Mouse (Mus musculus): ENCODE measurements around the gene Aff2.

Aff2 gene

DNA sequence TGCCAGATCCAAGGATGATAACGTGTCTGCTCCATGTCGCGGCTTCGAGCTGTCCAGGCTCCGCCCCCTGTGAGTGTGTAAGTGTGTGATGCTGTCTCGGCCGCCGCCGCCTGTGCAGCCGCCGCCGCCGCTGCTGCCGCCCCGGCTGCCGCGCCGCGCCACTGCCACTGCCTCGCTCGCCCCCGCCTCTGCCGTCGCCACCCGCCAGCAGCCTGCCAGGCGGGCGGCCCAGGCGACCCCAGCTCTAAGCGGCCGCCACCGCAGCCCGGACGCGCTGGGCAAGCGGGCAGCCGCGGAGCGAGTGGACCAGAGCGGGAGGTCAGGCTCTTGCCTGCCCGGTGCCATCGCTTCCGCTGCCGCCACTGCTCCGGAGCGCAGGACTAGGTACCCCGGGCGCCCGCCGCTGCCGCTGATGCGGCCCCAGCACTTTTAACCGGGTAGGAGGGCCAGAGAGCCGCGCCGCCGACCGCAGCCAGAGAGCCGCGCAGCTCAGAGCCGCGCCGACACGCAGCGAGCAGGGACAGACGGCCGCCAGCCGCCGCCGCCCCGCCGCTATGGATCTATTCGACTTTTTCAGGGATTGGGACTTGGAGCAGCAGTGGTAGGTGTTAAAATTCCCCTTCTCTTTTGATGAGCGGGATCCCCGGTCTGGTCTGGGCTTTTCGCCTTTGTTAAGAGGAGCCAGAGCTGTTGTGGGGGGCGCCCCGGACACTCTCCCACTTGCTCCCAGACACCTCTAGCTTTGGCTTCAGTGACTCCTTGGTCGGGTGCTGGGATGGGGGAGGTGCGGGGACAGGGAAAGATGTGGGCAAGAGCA is at the start of gene Aff2:
Gene Aff2, plus strand, starts transcription at position 57 of the 817 bp plus-strand sequence.
- DNase-seq (ENCODE audit: low spot score in 2 of 2): peak; percentile 3 to 12

GRCm38 (mm10) chrX:69337296-69337695 is 22.8 kb upstream of the Aff2 start:
- no peak for DNase-seq (ENCODE audit: low spot score in 2 of 2)

GRCm38 (mm10) chrX:69355621-69356020 is 4.5 kb upstream of the Aff2 start:
- no peak for DNase-seq (ENCODE audit: low spot score in 2 of 2)

GRCm38 (mm10) chrX:69359360-69359759 is 734 bp upstream of the Aff2 start:
- DNase-seq (ENCODE audit: low spot score in 2 of 2): no peak

DNA sequence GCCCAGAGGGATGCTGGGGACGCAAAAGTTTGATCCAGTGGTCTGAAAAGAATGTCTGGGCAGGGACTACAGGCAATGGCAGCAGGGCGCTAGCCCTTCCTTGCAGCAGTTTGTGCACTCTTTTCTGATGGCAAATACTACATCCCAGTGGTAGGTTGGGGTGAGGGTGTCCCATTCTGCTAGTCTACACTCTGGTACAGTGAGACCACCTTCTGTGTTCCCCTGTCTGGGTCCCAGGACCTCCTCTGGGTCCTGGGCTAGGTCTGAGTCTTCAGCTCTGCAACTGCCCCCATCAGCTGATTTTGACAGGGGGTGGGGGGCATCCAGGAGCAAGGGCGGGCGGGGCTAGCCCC is 233 bp upstream of the Aff2 start:
- DNase-seq (ENCODE audit: low spot score in 2 of 2): no peak

DNA sequence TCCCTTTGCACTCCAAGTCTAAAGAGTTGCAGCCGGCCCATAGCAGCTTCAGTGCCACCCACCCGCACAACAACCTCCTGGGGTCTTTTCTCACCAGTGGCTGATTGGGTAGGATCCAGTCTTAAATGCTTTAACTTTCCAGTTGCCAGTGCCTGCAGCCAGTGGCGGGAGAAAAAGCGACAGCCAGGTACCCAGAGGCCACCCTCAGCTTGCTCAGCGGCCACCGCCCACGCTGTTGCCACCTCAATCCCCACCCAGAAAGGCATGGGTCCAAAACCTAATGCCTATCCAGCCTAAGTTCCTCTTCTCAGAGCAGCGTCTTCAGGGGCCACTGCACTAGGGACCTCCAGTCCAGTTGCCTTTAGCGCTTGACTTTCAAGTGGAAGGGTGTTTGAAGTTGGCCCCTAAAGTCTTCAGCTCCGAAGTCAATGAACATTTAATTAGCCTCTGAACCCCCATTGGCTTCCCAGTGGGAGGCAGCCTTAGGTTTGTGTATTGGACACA is 1.0 kb downstream of the Aff2 start:
- DNase-seq (ENCODE audit: low spot score in 2 of 2): no peak

DNA sequence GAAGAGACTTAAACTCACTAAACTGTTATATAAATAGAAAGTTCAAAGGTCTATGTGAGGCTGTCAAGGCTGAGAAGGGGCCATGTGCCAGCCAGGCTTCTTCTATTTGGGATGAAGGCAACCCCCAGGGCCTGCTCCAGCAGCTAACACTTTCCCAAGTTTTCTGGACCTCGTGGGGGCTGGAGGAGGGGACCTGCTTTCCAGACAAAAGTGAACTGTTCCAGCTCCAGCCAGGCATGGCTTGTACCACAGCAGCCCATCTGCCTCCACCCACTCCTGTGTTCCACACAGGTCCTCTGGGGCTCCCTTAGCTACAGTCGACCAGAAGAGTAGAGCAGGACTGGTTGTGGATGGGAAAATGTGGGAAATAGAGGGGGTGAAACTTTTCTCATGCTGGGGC is 4.1 kb downstream of the Aff2 start:
- no peak for DNase-seq (ENCODE audit: low spot score in 2 of 2)

DNA sequence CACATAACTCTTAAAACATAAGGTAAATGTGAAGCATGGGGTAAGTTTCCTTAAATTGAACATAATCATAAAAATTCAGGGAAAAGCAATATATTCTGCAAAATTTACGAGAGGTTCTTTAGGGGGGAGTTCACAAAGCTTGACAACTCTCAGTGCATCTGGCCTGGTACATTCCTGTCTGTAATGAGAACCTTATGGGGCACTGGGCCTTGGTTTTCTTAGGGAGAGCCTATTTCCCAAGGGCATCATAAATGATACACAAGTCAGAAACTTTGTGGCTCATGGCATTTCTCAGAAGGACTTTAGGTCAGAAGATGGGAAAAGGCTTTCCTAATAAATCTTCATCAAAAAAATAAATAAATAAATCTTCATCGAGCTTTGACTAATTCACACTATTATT is 13.2 kb downstream of the Aff2 start:
- DNase-seq (ENCODE audit: low spot score in 2 of 2): no peak

GRCm38 (mm10) chrX:69389738-69390137 is 29.6 kb downstream of the Aff2 start:
- DNase-seq (ENCODE audit: low spot score in 2 of 2): no peak

GRCm38 (mm10) chrX:69415043-69415442 is 54.9 kb downstream of the Aff2 start:
- DNase-seq (ENCODE audit: low spot score in 2 of 2): no peak

DNA sequence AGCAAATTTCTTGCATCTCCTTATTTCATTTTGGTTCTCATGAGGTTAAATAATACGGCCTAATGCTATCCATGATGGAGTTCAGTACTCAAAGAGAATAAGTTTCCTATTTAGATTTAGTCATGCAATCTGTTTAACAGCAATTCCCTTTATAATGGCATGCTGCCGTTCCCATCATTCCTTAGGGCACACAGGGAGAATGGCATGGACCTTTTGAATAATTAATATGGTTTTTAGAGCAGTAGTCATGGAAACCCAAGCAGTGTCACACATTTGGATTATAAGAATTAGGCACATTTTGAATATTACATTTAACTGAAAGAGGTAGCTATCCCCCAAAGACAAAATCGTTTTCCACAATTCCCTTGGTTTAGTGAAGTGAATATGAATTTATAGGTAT is 78.3 kb downstream of the Aff2 start:
- DNase-seq (ENCODE audit: low spot score in 2 of 2): no peak

DNA sequence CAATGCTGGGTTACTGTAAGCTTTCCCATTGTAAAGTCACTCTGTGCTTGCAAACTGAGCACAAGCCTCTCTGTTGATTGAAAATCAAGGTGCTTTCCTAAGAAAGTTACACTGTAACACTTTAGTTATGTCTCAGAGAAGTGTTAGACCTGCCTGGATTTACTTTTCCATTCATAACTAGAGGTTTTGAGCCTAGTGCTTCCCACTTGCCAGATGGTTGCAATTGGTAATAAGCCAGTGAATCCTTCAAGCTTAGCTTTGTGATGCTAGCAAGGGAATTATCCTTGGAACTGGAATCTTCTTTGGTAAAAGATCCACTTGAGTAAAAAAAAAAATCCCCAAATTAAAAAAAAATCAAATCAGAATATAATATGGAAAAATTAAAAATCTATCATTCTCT is 81.8 kb downstream of the Aff2 start:
- no peak for DNase-seq (ENCODE audit: low spot score in 2 of 2)

GRCm38 (mm10) chrX:69460896-69461295 is 100.8 kb downstream of the Aff2 start:
- DNase-seq (ENCODE audit: low spot score in 2 of 2): no peak

DNA sequence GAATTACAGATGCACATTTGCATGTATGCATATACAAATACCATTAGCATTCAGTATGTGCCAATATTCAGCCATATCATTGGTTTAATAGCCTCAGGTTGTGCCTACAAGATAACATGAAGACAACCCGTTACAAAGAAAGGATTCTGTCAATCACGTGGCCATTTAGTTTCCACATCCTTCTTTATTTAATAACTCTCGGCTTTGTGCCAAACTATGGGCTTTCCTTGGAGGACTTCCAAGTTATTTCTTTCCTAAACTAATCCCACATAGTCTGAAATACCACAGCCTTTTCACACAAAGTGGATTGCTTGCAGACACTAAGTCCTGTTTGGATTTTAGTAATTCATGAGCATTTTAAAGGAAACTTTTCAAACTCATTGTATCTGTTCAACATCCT is 142.0 kb downstream of the Aff2 start:
- DNase-seq (ENCODE audit: low spot score in 2 of 2): no peak

- no peak for DNase-seq (ENCODE audit: low spot score in 2 of 2)
These were observed 158.0 kb downstream of the Aff2 start for GRCm38 (mm10) chrX:69518040-69518575.

DNA sequence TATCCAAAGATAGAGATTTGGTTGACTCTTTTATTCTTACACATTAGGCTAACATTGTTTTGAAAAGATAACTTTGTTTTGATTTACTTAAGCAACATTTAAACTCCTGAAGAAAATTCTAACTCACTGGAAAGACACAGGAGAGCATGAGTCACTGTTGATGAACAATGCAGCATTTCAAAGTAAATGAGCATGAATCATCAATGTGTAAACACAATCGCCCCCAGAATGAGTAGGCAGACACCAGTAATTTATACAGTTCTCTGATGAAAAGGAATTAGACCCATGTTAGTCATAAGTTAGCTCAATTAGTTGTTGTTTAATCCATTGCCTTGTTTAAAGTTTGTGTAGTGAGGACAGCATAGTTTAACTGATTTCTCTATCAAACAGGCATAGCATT is 180.7 kb downstream of the Aff2 start:
- no peak for DNase-seq (ENCODE audit: low spot score in 2 of 2)

GRCm38 (mm10) chrX:69579903-69580459 is 219.9 kb downstream of the Aff2 start:
- no peak for DNase-seq (ENCODE audit: low spot score in 2 of 2)

DNA sequence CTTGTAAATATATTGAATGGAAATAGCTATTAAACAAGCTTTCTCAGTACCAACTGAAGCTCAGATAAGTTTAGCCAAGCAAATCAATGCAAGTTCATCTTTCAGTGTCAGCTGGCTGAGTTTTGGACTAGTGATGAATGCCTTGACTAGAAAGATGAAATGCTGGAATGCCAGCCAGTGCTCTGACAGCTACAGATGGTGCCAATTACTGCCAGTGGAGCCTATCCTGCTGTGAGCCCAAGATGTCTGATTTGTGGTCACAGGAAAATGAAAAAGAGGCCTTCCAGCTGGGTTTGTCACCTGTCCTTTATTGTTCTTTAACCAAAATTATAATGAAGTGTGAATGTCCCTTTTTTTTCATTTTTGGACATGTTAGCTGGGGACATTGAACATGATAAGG is 248.7 kb downstream of the Aff2 start:
- DNase-seq (ENCODE audit: low spot score in 2 of 2): no peak

- DNase-seq (ENCODE audit: low spot score in 2 of 2): no peak
These were observed 302.9 kb downstream of the Aff2 start for GRCm38 (mm10) chrX:69663038-69663437.

DNA sequence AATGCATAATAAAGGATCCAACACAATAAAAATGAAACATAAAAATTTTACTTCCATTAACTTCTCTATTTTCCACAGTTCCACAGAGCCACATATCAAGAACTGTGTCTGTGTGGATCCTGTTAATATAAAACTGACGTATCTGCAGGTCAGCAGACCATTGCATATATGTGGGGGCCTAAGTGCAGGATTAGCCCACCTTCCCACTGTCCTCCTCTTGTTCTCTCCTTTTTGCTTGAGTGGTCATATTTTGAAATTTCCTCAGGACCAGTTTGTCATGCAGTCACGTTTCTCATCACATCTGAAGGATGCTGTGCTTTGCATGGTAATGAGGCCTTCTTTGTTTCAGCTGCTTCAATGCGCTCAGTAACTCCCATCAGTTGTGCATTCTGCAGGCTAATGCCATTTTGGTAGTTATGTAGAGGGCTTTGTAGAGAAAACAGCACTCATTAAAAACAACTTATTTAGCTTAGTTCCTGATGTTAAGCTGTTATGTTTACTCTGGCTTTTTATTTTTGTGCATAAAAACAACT is 306.1 kb downstream of the Aff2 start:
- DNase-seq (ENCODE audit: low spot score in 2 of 2): no peak

GRCm38 (mm10) chrX:69675691-69676090 is 315.6 kb downstream of the Aff2 start:
- DNase-seq (ENCODE audit: low spot score in 2 of 2): no peak

- no peak for DNase-seq (ENCODE audit: low spot score in 2 of 2)
These were observed 338.7 kb downstream of the Aff2 start for GRCm38 (mm10) chrX:69698840-69699239.

DNA sequence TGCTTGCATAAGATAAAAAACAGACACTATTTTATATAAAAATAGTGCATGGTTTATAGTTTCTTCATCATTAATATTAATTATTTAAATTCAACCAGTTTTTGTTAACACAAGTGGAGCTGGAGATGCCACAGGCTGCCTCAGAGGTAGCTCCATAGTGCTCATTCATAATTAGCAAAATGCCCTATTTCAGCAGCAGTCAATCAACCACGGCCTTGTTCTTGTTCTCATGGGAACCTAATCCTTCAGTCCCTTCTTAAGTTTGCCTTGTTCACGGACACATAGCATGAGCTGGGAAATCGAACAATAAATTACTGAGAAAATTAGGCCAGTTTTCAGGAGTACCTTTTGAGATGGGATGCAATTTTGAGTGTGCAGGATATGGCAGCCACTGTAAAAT is 378.9 kb downstream of the Aff2 start:
- DNase-seq (ENCODE audit: low spot score in 2 of 2): no peak
